Mouse (Mus musculus): ENCODE data around the gene Apoa2. TPM values are rescaled to one million over a fixed set of nuclear protein-coding genes. Genes with fewer than 3 reads are reported as not detected.

Apoa2 gene
- 1 to 10 TPM in 1 of 2 experiments, not detected in 1; 4.2 TPM for total RNA-seq (2021)
- long read RNA-seq, experiment 1: 0 reads
- long read RNA-seq, experiment 2, partial matches to known transcripts: 0 of 1 reads
- long read RNA-seq, experiment 2, other reads (novel, unspliced or antisense): 1 of 1 reads

- no peak for DNase-seq
These were observed at the start of gene Apoa2 for GRCm38 (mm10) chr1:171224857-171225256. Gene Apoa2 (plus strand): TSS chr1:171225054.

- DNase-seq: no peak
These were observed 45.2 kb upstream of the Apoa2 start for GRCm38 (mm10) chr1:171179487-171180171.

- no peak for DNase-seq
These were observed 41.8 kb upstream of the Apoa2 start for GRCm38 (mm10) chr1:171183025-171183424.

GRCm38 (mm10) chr1:171183620-171184019 lies 41.2 kb upstream of the Apoa2 start:
- no peak for DNase-seq

- DNase-seq: no peak
These were observed 40.5 kb upstream of the Apoa2 start for GRCm38 (mm10) chr1:171184314-171184713.

- DNase-seq: no peak
These were observed 39.2 kb upstream of the Apoa2 start for GRCm38 (mm10) chr1:171185655-171186054.

GRCm38 (mm10) chr1:171187851-171188700 lies 36.8 kb upstream of the Apoa2 start:
- DNase-seq: no peak

- DNase-seq: no peak
These were observed 35.8 kb upstream of the Apoa2 start for GRCm38 (mm10) chr1:171189046-171189445.

- no peak for DNase-seq
These were observed 35.3 kb upstream of the Apoa2 start for GRCm38 (mm10) chr1:171189476-171190114.

GRCm38 (mm10) chr1:171190832-171191231 lies 34.0 kb upstream of the Apoa2 start:
- no peak for DNase-seq

- DNase-seq: no peak
These were observed 32.6 kb upstream of the Apoa2 start for GRCm38 (mm10) chr1:171192283-171192682.

- no peak for DNase-seq
These were observed 31.6 kb upstream of the Apoa2 start for GRCm38 (mm10) chr1:171193093-171193840.

- no peak for DNase-seq
These were observed 30.7 kb upstream of the Apoa2 start for GRCm38 (mm10) chr1:171193911-171194830.

GRCm38 (mm10) chr1:171195046-171195822 lies 29.6 kb upstream of the Apoa2 start:
- DNase-seq: no peak

GRCm38 (mm10) chr1:171195887-171196397 lies 28.9 kb upstream of the Apoa2 start, which contains the start of gene Pcp4l1:
Gene Pcp4l1 (minus strand): TSS chr1:171196268.
- peak; percentile 41 for DNase-seq

- no peak for DNase-seq
These were observed 25.3 kb upstream of the Apoa2 start for GRCm38 (mm10) chr1:171199532-171199931.

GRCm38 (mm10) chr1:171200769-171201168 lies 24.1 kb upstream of the Apoa2 start:
- DNase-seq: no peak

GRCm38 (mm10) chr1:171203471-171204248 lies 21.2 kb upstream of the Apoa2 start:
- no peak for DNase-seq

- no peak for DNase-seq
These were observed 20.6 kb upstream of the Apoa2 start for GRCm38 (mm10) chr1:171204249-171204644.
